Mouse (Mus musculus) C2C12 (cell line): Measurements from ENCODE around the gene Rem1. TPM values are rescaled to one million over a fixed set of nuclear protein-coding genes. Genes with fewer than 3 reads are reported as not detected.
A peak's percentile ranks its signal among the peaks of the same experiment; 100 is the strongest.

Source experiments
- H3K27me3 ChIP-seq: one replicate; pipeline ENCODE4 v1.6.1; 2011; ENCODE audit not compliant: control insufficient read depth, insufficient read depth, insufficient read length
- H3K36me3 ChIP-seq: one replicate; pipeline ENCODE4 v1.6.1; 2011; ENCODE audit not compliant: control insufficient read depth, insufficient read depth
- H3K4me3 ChIP-seq: one replicate; pipeline ENCODE4 v1.5.1; 2011; ENCODE audit warnings: mild to moderate bottlenecking, control low read depth; ENCODE audit not compliant: poor library complexity, insufficient read depth, severe bottlenecking
- H3K79me2 ChIP-seq: one replicate; pipeline ENCODE4 v1.6.1; 2011; ENCODE audit not compliant: control insufficient read depth, insufficient read depth
- H3K79me3 ChIP-seq: one replicate; pipeline ENCODE4 v1.6.1; 2011; ENCODE audit warnings: low read depth, control low read depth
- H3ac ChIP-seq: one replicate; pipeline ENCODE3; 2011; ENCODE audit warnings: low read depth; ENCODE audit not compliant: control insufficient read depth, insufficient read length
- CEBPB ChIP-seq: IDR thresholded peaks from one replicate; pipeline ENCODE4 v1.6.1; 2011; ENCODE audit warnings: low read depth, mild to moderate bottlenecking, control low read depth, moderate library complexity
- CTCF ChIP-seq: IDR thresholded peaks from one replicate; pipeline ENCODE4 v1.5.1; 2011; ENCODE audit not compliant: control insufficient read depth, insufficient read depth, insufficient read length
- FOSL1 ChIP-seq: IDR thresholded peaks from one replicate; pipeline ENCODE4 v1.8.0; 2011; ENCODE audit warnings: mild to moderate bottlenecking, low read length; ENCODE audit not compliant: poor library complexity, insufficient read depth, severe bottlenecking
- MAX ChIP-seq: IDR thresholded peaks from one replicate; pipeline ENCODE4 v1.6.1; 2011; ENCODE audit warnings: mild to moderate bottlenecking, control low read depth
- MYOD1 ChIP-seq: IDR thresholded peaks from one replicate; pipeline ENCODE4 v1.6.1; 2011; ENCODE audit warnings: low read depth; ENCODE audit not compliant: control insufficient read depth, insufficient read length
- MYOG ChIP-seq: IDR thresholded peaks from one replicate; pipeline ENCODE4 v1.6.1; 2011; ENCODE audit not compliant: control insufficient read depth, insufficient read length; ENCODE audit errors: extremely low read depth
- USF1 ChIP-seq: IDR thresholded peaks from one replicate; pipeline ENCODE4 v1.6.1; 2011; ENCODE audit warnings: low read depth, mild to moderate bottlenecking, control low read depth, moderate library complexity
- polyA plus RNA-seq: library from polyadenylated mRNA; unstranded; fragments of >200 nt; fragmentation: generic; extraction: Trizol; gene quantifications from one replicate; pipeline ENCODE4 v1.2.1, GENCODE M21; 2012; ENCODE audit warnings: missing spikeins

Rem1 gene
- polyA plus RNA-seq, 1 experiment, result 38.7 TPM

- Histone ChIP-seq H3K36me3 (no peaks in the 10 kb centered on the region), H3K4me3 (no peak overlapping the region), H3K27me3 (no peaks in the 10 kb centered on the region), H3ac (no peak overlapping the region), H3K79me2 (peaks cover 5% of the 10 kb centered on the region), H3K79me3 (no peaks in the 10 kb centered on the region)
- no peak for TF ChIP-seq MAX
- TF ChIP-seq USF1, result no peak
- TF ChIP-seq MYOG, result no peak
- TF ChIP-seq CEBPB, result no peak
- TF ChIP-seq FOSL1, result no peak
- no peak for TF ChIP-seq CTCF
- TF ChIP-seq MYOD1, result no peak
Measured at GRCm38 (mm10) chr2:152622151-152622550, 4.6 kb upstream of the Rem1 start.

- H3K36me3 ChIP-seq, result no peaks in the 10 kb centered on the region
- H3K27me3 ChIP-seq, result no peaks in the 10 kb centered on the region
- no peak within 1 kb of the TSS for H3K4me3 ChIP-seq
- no peak within 1 kb of the TSS for H3ac ChIP-seq
- H3K79me3 ChIP-seq, result peaks cover 4% of the 10 kb centered on the region
- no peak for TF ChIP-seq CEBPB
- no peak for TF ChIP-seq USF1
- no peak for TF ChIP-seq MYOD1
- TF ChIP-seq MAX, result no peak
- TF ChIP-seq MYOG, result no peak
- no peak for TF ChIP-seq CTCF
- no peak for TF ChIP-seq FOSL1
- H3K79me2 ChIP-seq, result peaks cover 13% of the 10 kb centered on the region
Measured at GRCm38 (mm10) chr2:152622953-152623352, 3.8 kb upstream of the Rem1 start, which contains the start of gene Defb25. Defb25 (minus strand) TSS chr2:152623053.

DNA sequence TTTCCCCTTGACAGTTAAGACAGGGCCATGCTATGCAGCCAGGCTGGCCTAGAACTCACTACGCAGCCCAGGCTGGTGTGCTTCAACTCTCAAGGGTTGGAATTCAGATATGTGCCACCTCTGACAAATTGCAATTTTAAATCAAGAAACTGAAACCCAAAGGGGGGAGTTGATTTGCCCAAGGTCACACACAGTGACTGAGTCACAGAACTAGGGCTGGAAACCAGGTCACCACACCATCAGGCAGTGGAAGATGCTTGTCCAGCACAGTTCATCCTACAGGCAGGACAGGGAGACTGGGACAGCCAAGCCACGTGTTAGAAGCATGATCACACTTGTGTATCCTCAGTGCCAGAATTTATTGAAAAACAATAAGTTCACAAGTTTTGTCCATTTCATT, 2.2 kb upstream of the Rem1 start:
- Histone ChIP-seq H3K36me3 (peaks cover 9% of the 10 kb centered on the region), H3K79me2 (peaks cover 25% of the 10 kb centered on the region), H3ac (no peak overlapping the region), H3K4me3 (no peak overlapping the region), H3K79me3 (peaks cover 9% of the 10 kb centered on the region), H3K27me3 (no peaks in the 10 kb centered on the region)
- TF ChIP-seq MAX (no peak), FOSL1 (no peak), MYOG (no peak), MYOD1 (no peak), CTCF (no peak), USF1 (no peak), CEBPB (no peak)

DNA sequence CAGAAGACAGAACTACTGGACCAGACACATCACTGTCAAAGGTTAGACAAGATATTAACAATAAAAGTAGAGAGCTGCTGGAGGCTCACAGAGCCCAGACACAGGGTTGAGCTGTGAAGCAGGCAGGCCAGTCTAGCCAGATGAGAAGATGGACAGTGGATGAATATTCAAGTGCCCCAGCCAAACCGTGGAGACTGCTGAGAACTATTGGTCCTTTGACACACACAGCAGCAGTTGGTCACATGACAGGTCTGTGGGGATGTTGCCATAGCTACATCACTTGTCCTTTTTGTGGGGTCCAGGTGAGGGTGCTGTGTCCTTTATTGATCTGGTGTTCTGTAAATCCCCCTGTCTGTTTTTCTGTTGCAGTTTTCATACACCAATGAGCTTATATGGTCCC, 1.5 kb upstream of the Rem1 start:
- Histone ChIP-seq H3K79me2 (peaks cover 27% of the 10 kb centered on the region), H3K79me3 (peaks cover 9% of the 10 kb centered on the region), H3K36me3 (peaks cover 13% of the 10 kb centered on the region), H3K27me3 (no peaks in the 10 kb centered on the region), H3ac (no peak overlapping the region), H3K4me3 (no peak overlapping the region)
- TF ChIP-seq USF1, result peak; percentile 64
- no peak for TF ChIP-seq MAX
- no peak for TF ChIP-seq MYOD1
- TF ChIP-seq CTCF, result no peak

DNA sequence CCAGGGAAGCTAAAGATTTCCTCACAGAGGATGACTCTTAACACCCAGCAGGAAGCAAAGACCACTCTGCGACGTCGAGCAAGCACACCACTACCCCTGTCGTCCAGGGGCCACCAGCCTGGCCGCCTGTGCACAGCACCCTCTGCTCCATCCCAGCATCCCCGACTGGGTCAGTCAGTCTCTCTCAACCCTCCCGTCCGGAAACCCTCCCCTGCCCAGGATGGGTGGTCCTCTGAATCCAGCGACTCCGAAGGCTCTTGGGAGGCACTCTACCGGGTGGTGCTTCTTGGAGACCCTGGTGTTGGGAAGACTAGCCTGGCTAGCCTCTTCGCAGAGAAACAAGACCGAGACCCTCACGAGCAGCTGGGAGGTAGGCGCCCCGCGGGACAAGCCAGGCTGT, 1.3 kb downstream of the Rem1 start:
- peaks cover 9% of the 10 kb centered on the region for H3K79me3 ChIP-seq
- no peaks in the 10 kb centered on the region for H3K27me3 ChIP-seq
- TF ChIP-seq USF1 (no peak), FOSL1 (no peak), MAX (no peak), CEBPB (no peak), MYOG (no peak), CTCF (no peak), MYOD1 (no peak)
- peak overlapping the region; percentile 92 for H3ac ChIP-seq
- H3K4me3 ChIP-seq, result peak overlapping the region; percentile 75
- H3K79me2 ChIP-seq, result peaks cover 49% of the 10 kb centered on the region
- peaks cover 40% of the 10 kb centered on the region for H3K36me3 ChIP-seq

- no peaks in the 10 kb centered on the region for H3K27me3 ChIP-seq
- H3ac ChIP-seq, result no peak overlapping the region
- H3K36me3 ChIP-seq, result peaks cover 50% of the 10 kb centered on the region
- no peak for TF ChIP-seq CTCF
- TF ChIP-seq MYOG, result no peak
- TF ChIP-seq MYOD1, result no peak
- TF ChIP-seq CEBPB, result no peak
- no peak for TF ChIP-seq USF1
- TF ChIP-seq FOSL1, result no peak
- TF ChIP-seq MAX, result no peak
- no peak overlapping the region for H3K4me3 ChIP-seq
- peaks cover 9% of the 10 kb centered on the region for H3K79me3 ChIP-seq
- H3K79me2 ChIP-seq, result peaks cover 49% of the 10 kb centered on the region
Measured at GRCm38 (mm10) chr2:152629239-152629638, 2.5 kb downstream of the Rem1 start.
